Mouse (Mus musculus): ENCODE data around the gene Itgav. TPM values are rescaled to one million over a fixed set of nuclear protein-coding genes. Genes with fewer than 3 reads are reported as not detected.

Gene Itgav
- polyA plus RNA-seq, 1 experiment = not detected

GRCm38 (mm10) chr2:83848495-83848894 lies 124.3 kb downstream of the Itgav start:
- Histone ChIP-seq H3K4me3 (ENCODE audit: insufficient read depth, low read depth, low read length) (no peak overlapping the region), H3K27ac (ENCODE audit: insufficient read depth, low read depth, low read length) (no peak overlapping the region), H3K4me1 (ENCODE audit: control insufficient read depth, insufficient read depth, low read length) (peaks cover 12% of the 10 kb centered on the region; the same call in 1 of the 2 replicates)
- TF ChIP-seq POLR2A (IDR thresholded peaks at IDR 0.05; ENCODE audit: insufficient read depth, low read depth, low read length) = no peak
- TF ChIP-seq CTCF (IDR thresholded peaks at IDR 0.05; ENCODE audit: insufficient read depth, low read depth, low read length) = no peak
- WGBS = 18% methylated on average over 3 of the region's 3 CpGs

GRCm38 (mm10) chr2:83853423-83853822 lies 129.2 kb downstream of the Itgav start:
- Histone ChIP-seq H3K27ac (ENCODE audit: insufficient read depth, low read depth, low read length) (peak overlapping the region; percentile 56; the same call in 1 of the 2 replicates), H3K4me3 (ENCODE audit: insufficient read depth, low read depth, low read length) (no peak overlapping the region), H3K4me1 (ENCODE audit: control insufficient read depth, insufficient read depth, low read length) (peaks cover 3% of the 10 kb centered on the region; the same call in 1 of the 2 replicates)
- no peak for TF ChIP-seq POLR2A (IDR thresholded peaks at IDR 0.05; ENCODE audit: insufficient read depth, low read depth, low read length)
- no peak for TF ChIP-seq CTCF (IDR thresholded peaks at IDR 0.05; ENCODE audit: insufficient read depth, low read depth, low read length)
- 51% methylated on average over 10 of the region's 10 CpGs for WGBS

DNA sequence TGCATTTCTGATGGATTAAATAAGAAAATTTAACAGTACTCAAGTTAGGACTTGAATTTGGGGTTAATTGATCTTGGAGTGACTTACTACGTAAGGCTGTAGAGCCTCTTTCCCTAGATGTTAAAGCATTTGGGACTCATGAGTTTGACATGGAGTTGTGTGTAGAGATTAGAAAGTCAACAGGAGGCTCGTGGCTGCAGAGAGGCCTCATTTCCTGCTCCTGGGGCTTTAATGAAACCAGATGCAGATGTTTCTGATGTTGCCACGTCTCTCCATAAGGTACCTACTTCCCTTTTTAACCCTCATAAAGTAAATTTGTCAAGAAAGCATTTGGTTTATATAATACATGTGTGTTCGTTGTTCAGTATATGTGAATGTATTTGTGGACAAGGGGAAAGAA lies 132.0 kb downstream of the Itgav start:
- Histone ChIP-seq H3K27ac (ENCODE audit: insufficient read depth, low read depth, low read length) (no peak overlapping the region), H3K4me3 (ENCODE audit: insufficient read depth, low read depth, low read length) (no peak overlapping the region), H3K4me1 (ENCODE audit: control insufficient read depth, insufficient read depth, low read length) (peaks cover 6% of the 10 kb centered on the region; the same call in 1 of the 2 replicates)
- WGBS = 50% methylated on average over 4 of the region's 4 CpGs
- TF ChIP-seq POLR2A (IDR thresholded peaks at IDR 0.05; ENCODE audit: insufficient read depth, low read depth, low read length) = no peak
- no peak for TF ChIP-seq CTCF (IDR thresholded peaks at IDR 0.05; ENCODE audit: insufficient read depth, low read depth, low read length)

Other genes starting within 250 kb of the Itgav start
- gene Zc3h15, start 80.0 kb upstream of the Itgav start, polyA plus RNA-seq (2012; ENCODE audit: insufficient read depth, insufficient read length, low replicate concordance, missing spikeins) = 220 TPM in 1 of 2 replicates, not detected in the other
- gene Fam171b, start 88.2 kb downstream of the Itgav start, polyA plus RNA-seq (2012; ENCODE audit: insufficient read depth, insufficient read length, low replicate concordance, missing spikeins) = 72.0 and 217 TPM in 2 replicates
- not detected in 2 replicates for gene Zswim2, start 216.8 kb downstream of the Itgav start, polyA plus RNA-seq (2012; ENCODE audit: insufficient read depth, insufficient read length, low replicate concordance, missing spikeins)
- not detected in 2 replicates for gene Gm13698, start 231.3 kb downstream of the Itgav start, polyA plus RNA-seq (2012; ENCODE audit: insufficient read depth, insufficient read length, low replicate concordance, missing spikeins)
- gene Gm13693, start 237.1 kb downstream of the Itgav start, polyA plus RNA-seq (2012; ENCODE audit: insufficient read depth, insufficient read length, low replicate concordance, missing spikeins) = not detected in 2 replicates
- gene Gm13695, start 242.9 kb downstream of the Itgav start, polyA plus RNA-seq (2012; ENCODE audit: insufficient read depth, insufficient read length, low replicate concordance, missing spikeins) = not detected in 2 replicates
- not detected in 2 replicates for gene Gm13696, start 248.7 kb downstream of the Itgav start, polyA plus RNA-seq (2012; ENCODE audit: insufficient read depth, insufficient read length, low replicate concordance, missing spikeins)

Measured in olfactory bulb, adult 2 months (tissue).